Mouse (Mus musculus) hindbrain, embryonic 11.5 days (tissue): ENCODE data around the gene Prkag2. TPM values are rescaled to one million over a fixed set of nuclear protein-coding genes. Genes with fewer than 3 reads are reported as not detected.

Experiments used
- ATAC-seq: fragments of 200-750 bp; cut with Nextera tagmentation; 2 replicates; pipeline ENCODE4 v1.8.0; 2017; ENCODE audit warnings: mild to moderate bottlenecking, moderate TSS enrichment, moderate library complexity; ENCODE audit not compliant: low FRiP score
- DNase-seq: peaks from one replicate; pipeline ENCODE4 v3.0.0-alpha.2; 2015; ENCODE audit warnings: low spot score
- H3K27ac ChIP-seq: fragments of 300-500 bp; sonication (generic); 2 replicates; pipeline ENCODE4 v1.5.1; 2014; ENCODE audit warnings: mild to moderate bottlenecking, low read depth, low read length
- H3K27me3 ChIP-seq: fragments of 300-500 bp; sonication (generic); 2 replicates; pipeline ENCODE4 v1.6.1; 2014; ENCODE audit warnings: mild to moderate bottlenecking, low read length, moderate library complexity, mixed read lengths; ENCODE audit not compliant: control insufficient read depth, insufficient read depth
- H3K36me3 ChIP-seq: fragments of 300-500 bp; sonication (generic); 2 replicates; pipeline ENCODE4 v1.6.1; 2014; ENCODE audit warnings: mild to moderate bottlenecking, low read length, moderate library complexity, mixed read lengths; ENCODE audit not compliant: control insufficient read depth, insufficient read depth
- H3K4me1 ChIP-seq: fragments of 300-500 bp; sonication (generic); replicated peaks from 2 replicates; pipeline ENCODE4 v1.6.1; 2014; ENCODE audit warnings: low read length, mixed read lengths; ENCODE audit not compliant: control insufficient read depth, insufficient read depth
- H3K4me2 ChIP-seq: fragments of 300-500 bp; sonication (generic); replicated peaks from 2 replicates; pipeline ENCODE4 v1.6.1; 2014; ENCODE audit warnings: mild to moderate bottlenecking, low read depth, low read length
- H3K4me3 ChIP-seq: fragments of 300-500 bp; sonication (generic); 2 replicates; pipeline ENCODE4 v1.5.1; 2014; ENCODE audit warnings: low read depth, low read length
- H3K9ac ChIP-seq: fragments of 300-500 bp; sonication (generic); 2 replicates; pipeline ENCODE4 v1.6.1; 2014; ENCODE audit warnings: low read depth, low read length
- H3K9me3 ChIP-seq: fragments of 300-500 bp; sonication (generic); 2 replicates; pipeline ENCODE4 v1.6.1; 2016; ENCODE audit warnings: low read length; ENCODE audit not compliant: control insufficient read depth
- WGBS: fragments of 180-500 bp; shearing (Covaris S2); extraction: QIAGEN DNeasy Blood & Tissue Kit; methylation state at CpG from one replicate; pipeline ENCODE4 v1.1.7; 2014; 5-methylcytosine and 5-hydroxymethylcytosine counted together
- polyA plus RNA-seq: library from polyadenylated mRNA; unstranded; fragments of >200 nt; fragmentation: Nextera tagmentation; extraction: Ambion mirVana; gene quantifications from 2 replicates; pipeline ENCODE4 v1.2.1, GENCODE M21; 2014

Gene Prkag2
- polyA plus RNA-seq, 1 experiment from 2014 or later, result 56.7 TPM

GRCm38 (mm10) chr5:24821403-24821841 is 279.0 kb downstream of the Prkag2 start:
- Histone ChIP-seq H3K9ac (no peak overlapping the region), H3K36me3 (0 out of 2 replicates have a peak, but pooled peaks cover 5% of the 10 kb centered on the region), H3K9me3 (no peaks in the 10 kb centered on the region), H3K27me3 (no peaks in the 10 kb centered on the region), H3K4me1 (no peaks in the 10 kb centered on the region), H3K27ac (no peak overlapping the region), H3K4me2 (no peak overlapping the region), H3K4me3 (no peak overlapping the region)
- WGBS, result 85% methylated on average over 3 of the region's 3 CpGs
- DNase-seq (no peak), ATAC-seq (no peak)

- no peak for ATAC-seq
- Histone ChIP-seq H3K9ac (no peak overlapping the region), H3K27ac (no peak overlapping the region), H3K27me3 (no peaks in the 10 kb centered on the region), H3K36me3 (0 out of 2 replicates have a peak, but pooled peaks cover 5% of the 10 kb centered on the region), H3K4me2 (no peak overlapping the region), H3K9me3 (no peaks in the 10 kb centered on the region), H3K4me3 (no peak overlapping the region), H3K4me1 (no peaks in the 10 kb centered on the region)
- no peak for DNase-seq
- WGBS, result 73% methylated on average over 5 of the region's 5 CpGs
Measured at GRCm38 (mm10) chr5:24820627-24821026, 279.8 kb downstream of the Prkag2 start.

GRCm38 (mm10) chr5:24817191-24817590 is 283.3 kb downstream of the Prkag2 start:
- no peak for ATAC-seq
- 75% methylated on average over 4 of the region's 4 CpGs for WGBS
- DNase-seq, result no peak
- 0 out of 2 replicates have a peak, but pooled peaks cover 8% of the 10 kb centered on the region for H3K36me3 ChIP-seq
- H3K27me3 ChIP-seq, result no peaks in the 10 kb centered on the region
- H3K4me2 ChIP-seq, result no peak overlapping the region
- H3K9ac ChIP-seq, result no peak overlapping the region
- no peak overlapping the region for H3K4me3 ChIP-seq
- H3K4me1 ChIP-seq, result no peaks in the 10 kb centered on the region
- H3K27ac ChIP-seq, result no peak overlapping the region
- no peaks in the 10 kb centered on the region for H3K9me3 ChIP-seq

GRCm38 (mm10) chr5:24813946-24814345 is 286.5 kb downstream of the Prkag2 start:
- Histone ChIP-seq H3K27ac (no peak overlapping the region), H3K9ac (no peak overlapping the region), H3K4me1 (no peaks in the 10 kb centered on the region), H3K4me2 (no peak overlapping the region), H3K27me3 (no peaks in the 10 kb centered on the region), H3K36me3 (0 out of 2 replicates have a peak, but pooled peaks cover 8% of the 10 kb centered on the region), H3K4me3 (no peak overlapping the region), H3K9me3 (no peaks in the 10 kb centered on the region)
- 92% methylated on average over 3 of the region's 3 CpGs for WGBS
- DNase-seq (no peak), ATAC-seq (no peak)

GRCm38 (mm10) chr5:24813005-24813404 is 287.4 kb downstream of the Prkag2 start:
- no peak overlapping the region for H3K27ac ChIP-seq
- no peak for ATAC-seq
- no peaks in the 10 kb centered on the region for H3K9me3 ChIP-seq
- H3K4me3 ChIP-seq, result no peak overlapping the region
- WGBS, result 66% methylated on average over 4 of the region's 4 CpGs
- H3K36me3 ChIP-seq, result 0 out of 2 replicates have a peak, but pooled peaks cover 8% of the 10 kb centered on the region
- no peak overlapping the region for H3K4me2 ChIP-seq
- no peaks in the 10 kb centered on the region for H3K27me3 ChIP-seq
- no peak for DNase-seq
- H3K4me1 ChIP-seq, result no peaks in the 10 kb centered on the region
- no peak overlapping the region for H3K9ac ChIP-seq

Other genes starting within 250 kb of the Prkag2 start
- 0.08 TPM in 1 of 2 replicates, not detected in the other for gene Galntl5, start 80.8 kb upstream of the Prkag2 start, polyA plus RNA-seq
- 39.9 and 44.9 TPM in 2 replicates for gene Galnt11, start 121.3 kb upstream of the Prkag2 start, polyA plus RNA-seq
- not detected in 2 replicates for gene E130116L18Rik, start 122.5 kb upstream of the Prkag2 start, polyA plus RNA-seq